Mouse (Mus musculus) intestine, postnatal 0 days (tissue): ENCODE data around the gene Smg8. TPM values are rescaled to one million over a fixed set of nuclear protein-coding genes. Genes with fewer than 3 reads are reported as not detected.
"Not testable (repeated sequence)": the region's sequence is repeated elsewhere in the genome, so short reads cannot be mapped to it uniquely, and the experiment has no call there.

Experiments
- ATAC-seq: fragments of 200-750 bp; cut with Nextera tagmentation; 2 replicates; pipeline ENCODE4 v1.8.0; 2017; ENCODE audit warnings: mild to moderate bottlenecking, moderate TSS enrichment, moderate library complexity
- H3K27ac ChIP-seq: fragments of 300-500 bp; sonication (generic); 2 replicates; pipeline ENCODE4 v1.5.1; 2014; ENCODE audit warnings: mild to moderate bottlenecking, low read depth, low read length, moderate library complexity
- H3K27me3 ChIP-seq: fragments of 300-500 bp; sonication (generic); replicated peaks from 2 replicates; pipeline ENCODE4 v1.6.1; 2014; ENCODE audit warnings: low read length, mixed read lengths; ENCODE audit not compliant: control insufficient read depth, insufficient read depth
- H3K36me3 ChIP-seq: fragments of 300-500 bp; sonication (generic); 2 replicates; pipeline ENCODE4 v1.6.1; 2014; ENCODE audit warnings: mild to moderate bottlenecking, moderate library complexity; ENCODE audit not compliant: control insufficient read depth, insufficient read depth
- H3K4me1 ChIP-seq: fragments of 300-500 bp; sonication (generic); replicated peaks from 2 replicates; pipeline ENCODE4 v1.6.1; 2014; ENCODE audit warnings: antibody characterized with exemption, low read length, mixed read lengths; ENCODE audit not compliant: control insufficient read depth, insufficient read depth
- H3K4me2 ChIP-seq: fragments of 300-500 bp; sonication (generic); replicated peaks from 2 replicates; pipeline ENCODE4 v1.6.1; 2014; ENCODE audit warnings: low read depth, mild to moderate bottlenecking, moderate library complexity
- H3K4me3 ChIP-seq: fragments of 300-500 bp; sonication (generic); 2 replicates; pipeline ENCODE4 v1.5.1; 2014; ENCODE audit warnings: low read depth, low read length
- H3K9ac ChIP-seq: fragments of 300-500 bp; sonication (generic); 2 replicates; pipeline ENCODE4 v1.6.1; 2014; ENCODE audit warnings: mild to moderate bottlenecking, low read depth, low read length
- H3K9me3 ChIP-seq: fragments of 300-500 bp; sonication (generic); 2 replicates; pipeline ENCODE4 v1.6.1; 2016; ENCODE audit warnings: mixed run types; ENCODE audit not compliant: control insufficient read depth
- CTCF ChIP-seq: sonication (generic); IDR thresholded peaks from 2 replicates; pipeline ENCODE4 v1.5.1; 2016; ENCODE audit warnings: low read depth, mild to moderate bottlenecking, control low read depth, antibody characterized with exemption, moderate library complexity
- WGBS: fragments of 180-500 bp; shearing (Covaris S2); extraction: QIAGEN DNeasy Blood & Tissue Kit; methylation state at CpG from one replicate; pipeline ENCODE4 v1.1.7; 2014; 5-methylcytosine and 5-hydroxymethylcytosine counted together
- polyA plus RNA-seq: library from polyadenylated mRNA; unstranded; fragments of >200 nt; fragmentation: Nextera tagmentation; extraction: Ambion mirVana; gene quantifications from 2 replicates; pipeline ENCODE4 v1.2.1, GENCODE M21; 2015

The Smg8 gene
- polyA plus RNA-seq, 1 experiment from 2014 or later, result 7.2 TPM

DNA sequence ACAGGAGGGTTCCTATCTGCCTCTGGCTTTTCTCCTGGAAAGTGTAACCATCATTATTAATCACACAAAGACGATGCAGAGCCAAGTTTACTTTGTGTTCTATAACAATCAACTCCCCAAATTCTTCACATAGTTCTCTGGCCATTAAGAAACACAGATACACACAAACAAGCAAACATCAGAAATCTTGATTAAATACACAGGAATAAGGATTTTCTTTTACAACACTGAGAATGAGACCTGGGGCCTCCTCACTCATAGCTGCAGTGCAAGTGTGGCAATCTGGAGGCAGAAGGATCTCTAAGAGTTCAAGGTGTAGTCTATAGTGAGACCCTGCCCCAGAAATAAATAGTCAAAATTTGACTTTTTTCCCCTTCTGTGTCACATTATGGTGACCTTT lies 2.9 kb downstream of the Smg8 start:
- peaks cover 39% of the 10 kb centered on the region for H3K36me3 ChIP-seq

GRCm38 (mm10) chr11:87073866-87074440 lies 12.6 kb downstream of the Smg8 start, which contains the start of gene Gdpd1:
Gdpd1 (minus strand) TSS chr11:87074062.
- Histone ChIP-seq H3K36me3 (peaks cover 16% of the 10 kb centered on the region), H3K4me3 (peak within 1 kb of the TSS; percentile 69), H3K9ac (peak within 1 kb of the TSS; percentile 58), H3K4me2 (peak within 1 kb of the TSS; percentile 100), H3K27ac (peak within 1 kb of the TSS; percentile 5; the same call in 1 of the 2 replicates), H3K4me1 (0 out of 2 replicates have a peak, but pooled peaks cover 6% of the 10 kb centered on the region), H3K9me3 (no peaks in the 10 kb centered on the region), H3K27me3 (no peaks in the 10 kb centered on the region)
- peak; percentile 68 for TF ChIP-seq CTCF
- peak; percentile 85 for ATAC-seq
- WGBS, result under 1% methylated on average over 43 of the region's 43 CpGs

More for the DNA sequence above, 2.9 kb downstream of the Smg8 start:
- no peak overlapping the region for H3K27ac ChIP-seq
- no peaks in the 10 kb centered on the region for H3K27me3 ChIP-seq
- H3K9ac ChIP-seq, result no peak overlapping the region
- ATAC-seq, result no peak
- WGBS, result 31% methylated on average over 1 of the region's 1 CpGs
- no peak for TF ChIP-seq CTCF
- peaks cover 20% of the 10 kb centered on the region for H3K4me1 ChIP-seq
- no peaks in the 10 kb centered on the region for H3K9me3 ChIP-seq
- H3K4me2 ChIP-seq, result no peak overlapping the region
- no peak overlapping the region for H3K4me3 ChIP-seq

DNA sequence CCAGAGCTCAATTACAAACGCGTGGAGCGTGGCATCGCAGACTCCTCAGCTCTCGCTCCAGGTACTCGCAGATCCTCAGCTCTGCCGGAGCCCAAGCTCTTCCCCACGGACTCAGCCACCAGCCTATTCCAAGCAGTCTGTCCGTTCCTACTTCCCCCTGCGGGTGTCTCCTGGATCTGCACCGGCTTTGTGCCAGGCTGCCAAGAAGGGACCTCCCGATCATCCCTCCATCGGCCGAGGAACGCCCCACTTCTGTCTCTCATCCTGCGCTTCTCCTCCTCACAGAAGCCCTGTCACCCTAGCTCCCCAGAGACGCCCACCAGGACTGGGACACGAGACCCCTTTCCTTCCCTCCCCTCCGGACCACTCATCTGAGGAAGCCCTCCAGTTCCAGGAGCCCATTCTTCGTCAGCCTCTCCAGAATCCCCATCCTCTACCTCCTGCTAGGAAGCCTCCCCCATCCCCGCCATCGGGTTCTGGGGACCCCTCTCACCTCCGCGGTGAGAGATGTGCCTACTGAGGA lies 13.2 kb downstream of the Smg8 start:
- Histone ChIP-seq H3K9ac (peak overlapping the region; percentile 58), H3K9me3 (no peaks in the 10 kb centered on the region), H3K4me2 (peak overlapping the region; percentile 100), H3K27me3 (no peaks in the 10 kb centered on the region), H3K36me3 (peaks cover 15% of the 10 kb centered on the region), H3K27ac (peak overlapping the region; percentile 5; the same call in 1 of the 2 replicates), H3K4me3 (peak overlapping the region; percentile 69), H3K4me1 (0 out of 2 replicates have a peak, but pooled peaks cover 6% of the 10 kb centered on the region)
- peak; percentile 79 for TF ChIP-seq CTCF
- peak; percentile 58 for ATAC-seq
- WGBS, result 1% methylated on average over 24 of the region's 24 CpGs

- no peaks in the 10 kb centered on the region for H3K27me3 ChIP-seq
- H3K4me1 ChIP-seq, result no peaks in the 10 kb centered on the region
- TF ChIP-seq CTCF, result no peak
- H3K36me3 ChIP-seq, result peaks cover 3% of the 10 kb centered on the region; the same call in 1 of the 2 replicates
- no peak overlapping the region for H3K9ac ChIP-seq
- no peak overlapping the region for H3K4me3 ChIP-seq
- peak; percentile 87 for ATAC-seq
- H3K9me3 ChIP-seq, result no peaks in the 10 kb centered on the region
- WGBS, result 33% methylated on average over 3 of the region's 3 CpGs
- no peak overlapping the region for H3K4me2 ChIP-seq
- H3K27ac ChIP-seq, result no peak overlapping the region
Observed at GRCm38 (mm10) chr11:87062087-87062486, 24.5 kb downstream of the Smg8 start.

DNA sequence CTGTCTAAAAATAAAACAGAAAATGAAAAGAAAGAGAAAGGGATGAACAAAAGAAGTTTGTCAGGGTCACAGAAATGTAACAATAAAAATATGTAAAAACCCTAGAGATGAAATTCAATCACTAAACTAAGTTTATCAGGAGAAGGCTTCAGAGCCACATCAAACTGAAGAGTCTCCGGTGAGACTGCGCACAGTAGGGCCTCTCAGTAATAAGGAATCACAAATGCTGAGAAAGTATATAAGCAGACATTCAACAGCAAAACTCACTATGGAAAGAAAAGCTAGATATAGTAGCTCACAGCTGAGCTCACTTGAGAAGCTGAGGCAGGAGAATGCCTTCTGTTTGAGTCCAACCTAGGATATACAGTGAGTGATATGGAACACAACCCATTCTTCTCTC lies 26.2 kb downstream of the Smg8 start:
- Histone ChIP-seq H3K4me2 (no peak overlapping the region), H3K27ac (no peak overlapping the region), H3K36me3 (peaks cover 3% of the 10 kb centered on the region), H3K9me3 (no peaks in the 10 kb centered on the region), H3K4me3 (no peak overlapping the region), H3K4me1 (no peaks in the 10 kb centered on the region), H3K9ac (no peak overlapping the region), H3K27me3 (no peaks in the 10 kb centered on the region)
- no peak for TF ChIP-seq CTCF
- no peak for ATAC-seq
- 98% methylated on average over 2 of the region's 2 CpGs for WGBS

DNA sequence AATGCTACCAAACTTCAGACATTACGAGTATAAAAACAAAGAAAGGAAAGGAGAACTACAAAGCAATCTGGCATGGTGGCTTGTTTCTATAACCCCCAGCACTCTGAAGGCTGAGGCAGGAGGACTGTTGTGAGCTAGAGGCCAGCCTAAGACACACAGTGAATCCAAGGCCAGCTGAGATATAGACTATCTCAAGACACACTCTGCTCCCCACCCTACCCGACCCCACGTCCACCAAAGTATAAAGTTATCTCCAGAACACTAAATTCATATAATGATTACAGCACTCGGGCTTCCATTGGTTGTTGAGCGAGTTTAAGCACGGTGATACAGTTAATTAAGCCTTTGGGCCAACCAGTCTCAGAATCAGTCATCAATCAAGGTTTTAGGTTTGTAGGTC lies 30.3 kb downstream of the Smg8 start:
- no peak overlapping the region for H3K27ac ChIP-seq
- no peaks in the 10 kb centered on the region; the same call in 1 of the 2 replicates for H3K36me3 ChIP-seq
- 53% methylated on average over 6 of the region's 6 CpGs for WGBS
- no peaks in the 10 kb centered on the region for H3K27me3 ChIP-seq
- no peak for TF ChIP-seq CTCF
- no peak overlapping the region for H3K4me2 ChIP-seq
- H3K4me1 ChIP-seq, result no peaks in the 10 kb centered on the region
- ATAC-seq, result no peak
- no peak overlapping the region for H3K4me3 ChIP-seq
- no peak overlapping the region for H3K9ac ChIP-seq
- no peaks in the 10 kb centered on the region for H3K9me3 ChIP-seq

DNA sequence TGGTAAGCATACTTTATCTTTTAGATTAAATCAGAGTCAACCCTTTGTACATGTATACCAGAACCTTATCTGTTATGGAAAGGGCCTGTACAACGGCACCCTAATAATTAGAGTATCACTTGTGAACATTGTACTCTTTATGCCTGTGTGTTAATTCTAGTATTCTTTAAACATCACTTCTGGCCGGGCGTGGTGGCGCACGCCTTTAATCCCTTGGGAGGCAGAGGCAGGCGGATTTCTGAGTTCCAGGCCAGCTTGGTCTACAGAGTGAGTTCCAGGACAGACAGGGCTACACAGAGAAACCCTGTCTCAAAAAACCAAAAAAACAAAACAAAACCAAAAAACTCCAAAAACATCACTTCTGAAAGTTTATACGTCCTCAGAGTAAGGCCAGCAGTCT lies 37.7 kb downstream of the Smg8 start:
- not testable (repeated sequence) for H3K36me3 ChIP-seq, H3K27ac ChIP-seq, H3K9me3 ChIP-seq, H3K4me1 ChIP-seq, ATAC-seq, H3K27me3 ChIP-seq, H3K9ac ChIP-seq, H3K4me2 ChIP-seq, H3K4me3 ChIP-seq
- 56% methylated on average over 7 of the region's 7 CpGs for WGBS
